Mouse (Mus musculus) G1E (cell line): ENCODE data around the gene Lilra6. TPM values are rescaled to one million over a fixed set of nuclear protein-coding genes. Genes with fewer than 3 reads are reported as not detected.
"Not testable (repeated sequence)": the region's sequence is repeated elsewhere in the genome, so short reads cannot be mapped to it uniquely, and the experiment has no call there.

Experiments used
- ATAC-seq: 2 replicates; pipeline ENCODE4 v1.8.0; 2016; ENCODE audit warnings: mild to moderate bottlenecking; ENCODE audit not compliant: insufficient number of reproducible peaks, poor library complexity, low FRiP score, severe bottlenecking; ENCODE audit errors: extremely low read depth
- DNase-seq: peaks from one replicate; pipeline ENCODE4 v3.0.0; 2012; ENCODE audit warnings: low spot score
- H3K27me3 ChIP-seq: 2 replicates; pipeline ENCODE4 v1.6.1; 2012; ENCODE audit warnings: mild to moderate bottlenecking, low read length, inconsistent platforms; ENCODE audit not compliant: insufficient read depth
- H3K36me3 ChIP-seq: replicated peaks from 2 replicates; pipeline ENCODE3; 2012; ENCODE audit warnings: mild to moderate bottlenecking, inconsistent platforms
- H3K4me1 ChIP-seq: 2 replicates; pipeline ENCODE4 v1.6.1; 2012; ENCODE audit warnings: low read depth, low read length, inconsistent platforms, mixed read lengths; ENCODE audit not compliant: insufficient read depth
- H3K4me3 ChIP-seq: 2 replicates; pipeline ENCODE4 v1.5.1; 2012; ENCODE audit warnings: low read depth, mild to moderate bottlenecking, inconsistent platforms, low read length, moderate library complexity, mixed read lengths
- H3K9me3 ChIP-seq: replicated peaks from 2 replicates; pipeline ENCODE4 v1.6.1; 2012; ENCODE audit warnings: inconsistent platforms
- CTCF ChIP-seq: IDR thresholded peaks from 2 replicates; pipeline ENCODE4 v1.5.1; 2012; ENCODE audit warnings: low read depth, low read length, inconsistent platforms, mixed read lengths
- GATA1 ChIP-seq: IDR thresholded peaks from 2 replicates; pipeline ENCODE4 v1.6.1; 2012; ENCODE audit warnings: borderline replicate concordance, low read length, inconsistent platforms, mixed read lengths
- GATA2 ChIP-seq: IDR thresholded peaks from 2 replicates; pipeline ENCODE4 v1.6.1; 2012; ENCODE audit warnings: low read depth, low read length, inconsistent platforms, borderline replicate concordance
- POLR2AphosphoS5 ChIP-seq: IDR thresholded peaks from 2 replicates; pipeline ENCODE4 v1.6.1; 2012; ENCODE audit warnings: low read depth, low read length, inconsistent platforms; ENCODE audit not compliant: insufficient replicate concordance
- TAL1 ChIP-seq: conservative IDR thresholded peaks from 2 replicates; pipeline ENCODE4 v1.6.1; 2012; ENCODE audit warnings: low read depth, low read length, inconsistent platforms, mixed read lengths
- polyA plus RNA-seq: library from polyadenylated mRNA; stranded (reverse); fragments of >175 nt; gene quantifications from 2 replicates; pipeline ENCODE4 v1.2.3, GENCODE M21; 2012
- total RNA-seq, 2 experiments: library from RNA; stranded (forward) in 1 of 2; stranded (reverse) in 1 of 2; fragments of 200-1000 nt in 1 of 2; fragments of >200 nt in 1 of 2; fragmentation: Nextera tagmentation in 1 of 2; gene quantifications; 2 replicates each; pipeline ENCODE4 v1.2.3; 2014 to 2017

Lilra6 gene
- total RNA-seq (2014; fragmentation: Nextera tagmentation) = not detected in 2 replicates
- total RNA-seq (2017) = 1.9 and 2.1 TPM in 2 replicates
- not detected in 2 replicates for polyA plus RNA-seq

GRCm38 (mm10) chr7:3915387-3915786, at the start of gene Lilra6:
Gene Lilra6 (minus strand): TSS chr7:3915503.
- H3K27me3 ChIP-seq, ATAC-seq, H3K4me1 ChIP-seq, H3K9me3 ChIP-seq, H3K36me3 ChIP-seq, DNase-seq, H3K4me3 ChIP-seq: not testable (repeated sequence)

GRCm38 (mm10) chr7:3962017-3962416, 46.7 kb upstream of the Lilra6 start:
- TF ChIP-seq TAL1 (no peak), GATA1 (no peak), CTCF (no peak), POLR2AphosphoS5 (no peak), GATA2 (no peak)
- H3K9me3 ChIP-seq = no peaks in the 10 kb centered on the region
- no peaks in the 10 kb centered on the region for H3K27me3 ChIP-seq
- DNase-seq = no peak
- H3K4me3 ChIP-seq = no peak overlapping the region
- H3K36me3 ChIP-seq = no peaks in the 10 kb centered on the region
- H3K4me1 ChIP-seq = no peaks in the 10 kb centered on the region
- no peak for ATAC-seq

- Histone ChIP-seq H3K4me1 (no peaks in the 10 kb centered on the region), H3K27me3 (no peaks in the 10 kb centered on the region), H3K9me3 (no peaks in the 10 kb centered on the region), H3K4me3 (no peak overlapping the region), H3K36me3 (no peaks in the 10 kb centered on the region)
- TF ChIP-seq POLR2AphosphoS5 = no peak
- DNase-seq (no peak), ATAC-seq (no peak)
Observed at GRCm38 (mm10) chr7:3957387-3957786, 42.1 kb upstream of the Lilra6 start.

- DNase-seq = no peak
Observed at GRCm38 (mm10) chr7:3949159-3949558, 33.9 kb upstream of the Lilra6 start.

GRCm38 (mm10) chr7:3948223-3948622, 32.9 kb upstream of the Lilra6 start:
- Histone ChIP-seq H3K36me3 (no peaks in the 10 kb centered on the region), H3K4me3 (no peak overlapping the region), H3K4me1 (no peaks in the 10 kb centered on the region), H3K27me3 (no peaks in the 10 kb centered on the region), H3K9me3 (no peaks in the 10 kb centered on the region)
- DNase-seq (no peak), ATAC-seq (no peak)
- TF ChIP-seq POLR2AphosphoS5 (no peak), GATA1 (no peak)

More at GRCm38 (mm10) chr7:3949159-3949558, 33.9 kb upstream of the Lilra6 start:
- TF ChIP-seq POLR2AphosphoS5 (no peak), TAL1 (no peak), GATA1 (no peak), CTCF (no peak), GATA2 (no peak)
- no peak overlapping the region for H3K4me3 ChIP-seq
- H3K9me3 ChIP-seq = no peaks in the 10 kb centered on the region
- ATAC-seq = no peak
- no peaks in the 10 kb centered on the region for H3K27me3 ChIP-seq
- no peaks in the 10 kb centered on the region for H3K36me3 ChIP-seq
- no peaks in the 10 kb centered on the region for H3K4me1 ChIP-seq

- ATAC-seq = no peak
- no peak for DNase-seq
- TF ChIP-seq CTCF (no peak), GATA1 (no peak), GATA2 (no peak), POLR2AphosphoS5 (no peak), TAL1 (no peak)
Observed at GRCm38 (mm10) chr7:3946117-3946516, 30.8 kb upstream of the Lilra6 start.

GRCm38 (mm10) chr7:3940915-3941314, 25.6 kb upstream of the Lilra6 start:
- no peak for TF ChIP-seq GATA1
- no peak for TF ChIP-seq POLR2AphosphoS5
- TF ChIP-seq CTCF = no peak
- TF ChIP-seq GATA2 = no peak
- TF ChIP-seq TAL1 = no peak
- Histone ChIP-seq H3K9me3 (no peaks in the 10 kb centered on the region), H3K4me3 (no peak overlapping the region), H3K27me3 (no peaks in the 10 kb centered on the region), H3K36me3 (no peaks in the 10 kb centered on the region), H3K4me1 (no peaks in the 10 kb centered on the region)
- DNase-seq (no peak), ATAC-seq (no peak)

More at GRCm38 (mm10) chr7:3946117-3946516, 30.8 kb upstream of the Lilra6 start:
- Histone ChIP-seq H3K4me3 (no peak overlapping the region), H3K4me1 (no peaks in the 10 kb centered on the region), H3K27me3 (no peaks in the 10 kb centered on the region), H3K9me3 (no peaks in the 10 kb centered on the region), H3K36me3 (no peaks in the 10 kb centered on the region)
